Mouse (Mus musculus) CD8-positive naive resting alpha-beta T cell, adult 2 months (primary cell): ENCODE data around the gene Kcnk3.

Source experiments
- DNase-seq, 2 experiments: peaks; one replicate each; pipeline ENCODE4 v3.0.0; 2022; ENCODE audit warnings: low read depth in 2 of 2, low spot score in 2 of 2

Kcnk3 gene

DNA sequence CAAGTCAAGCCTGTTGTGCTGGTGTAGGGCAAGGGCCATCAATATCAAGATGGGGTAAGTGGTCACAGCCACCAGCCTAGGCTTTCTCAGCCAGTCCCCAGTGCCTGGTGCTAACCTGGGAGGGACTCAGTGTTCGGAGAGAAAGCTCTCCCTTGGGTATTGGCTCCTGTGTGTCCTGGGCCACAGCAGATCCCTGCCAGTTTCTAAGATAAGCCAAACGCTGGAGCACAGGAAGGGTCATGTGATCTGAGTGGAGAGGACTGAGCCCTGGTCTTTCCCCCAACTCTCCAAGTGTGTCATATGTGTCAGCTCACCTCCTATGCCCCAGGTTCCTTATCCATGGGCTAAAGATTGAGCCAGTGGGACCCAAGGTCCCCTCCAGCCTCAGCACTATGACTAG is 869 bp upstream of the Kcnk3 start:
- no peak for DNase-seq

DNA sequence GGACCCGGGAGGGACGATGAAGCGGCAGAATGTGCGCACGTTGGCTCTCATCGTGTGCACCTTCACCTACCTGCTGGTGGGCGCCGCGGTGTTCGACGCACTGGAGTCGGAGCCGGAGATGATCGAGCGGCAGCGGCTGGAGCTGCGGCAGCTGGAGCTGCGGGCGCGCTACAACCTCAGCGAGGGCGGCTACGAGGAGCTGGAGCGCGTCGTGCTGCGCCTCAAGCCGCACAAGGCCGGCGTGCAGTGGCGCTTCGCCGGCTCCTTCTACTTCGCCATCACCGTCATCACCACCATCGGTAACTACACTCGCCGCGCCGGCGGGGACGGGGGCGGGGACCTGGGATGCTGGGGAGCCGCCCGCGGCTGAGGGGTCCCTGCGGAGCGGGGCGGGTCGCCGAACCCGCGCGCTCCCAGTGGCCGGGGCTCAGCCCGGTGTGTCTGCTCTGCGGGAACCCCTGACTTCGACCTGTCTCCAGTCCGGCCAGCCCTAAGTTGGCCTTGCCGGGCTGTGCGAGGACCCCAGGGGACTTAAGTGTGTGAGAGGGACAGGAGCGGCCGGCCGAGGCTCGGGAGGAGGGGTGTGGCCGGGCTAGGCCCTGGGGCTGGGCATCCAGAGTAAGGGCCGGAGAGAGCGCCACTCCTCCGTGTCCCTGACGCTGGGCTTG is 465 bp downstream of the Kcnk3 start:
- DNase-seq = no peak

DNA sequence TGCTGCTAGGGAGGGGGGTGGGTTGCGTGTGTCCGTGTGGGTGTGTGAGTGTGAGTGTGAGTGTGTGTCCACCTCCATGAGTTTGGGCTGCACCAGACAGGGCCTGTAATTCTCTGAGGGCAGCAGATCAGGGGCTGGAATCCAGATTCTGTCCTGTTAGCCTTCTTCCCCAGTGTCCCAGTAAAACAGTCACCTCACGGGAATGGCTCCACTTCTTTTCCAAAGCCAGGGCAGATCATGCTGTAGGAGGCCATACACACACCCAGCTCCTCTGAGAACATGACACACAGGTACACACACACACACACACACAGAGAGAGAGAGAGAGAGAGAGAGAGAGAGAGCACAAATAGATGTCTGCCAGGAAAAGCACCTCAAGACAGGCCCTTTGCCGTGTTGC is 1.1 kb downstream of the Kcnk3 start:
- no peak for DNase-seq

DNA sequence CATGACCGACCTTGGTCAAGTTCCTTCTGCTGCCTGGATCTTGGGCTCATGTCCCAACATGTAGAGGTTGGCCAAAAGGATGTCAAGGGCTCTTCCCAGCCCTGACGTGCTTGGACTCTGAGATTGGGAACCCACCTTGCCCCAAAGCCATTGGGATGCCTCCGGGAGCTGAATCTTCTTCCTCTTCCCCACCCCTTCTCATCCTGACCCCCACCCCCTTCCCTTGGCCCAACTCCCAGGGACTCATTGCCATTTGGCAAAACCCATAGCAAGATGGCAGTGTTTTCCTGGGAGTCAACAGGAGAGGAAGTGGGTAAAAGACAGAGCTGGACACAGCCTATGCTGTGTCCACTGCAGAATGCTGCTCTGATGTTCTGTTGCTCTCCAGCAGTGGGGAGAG is 1.6 kb downstream of the Kcnk3 start:
- DNase-seq = no peak

DNA sequence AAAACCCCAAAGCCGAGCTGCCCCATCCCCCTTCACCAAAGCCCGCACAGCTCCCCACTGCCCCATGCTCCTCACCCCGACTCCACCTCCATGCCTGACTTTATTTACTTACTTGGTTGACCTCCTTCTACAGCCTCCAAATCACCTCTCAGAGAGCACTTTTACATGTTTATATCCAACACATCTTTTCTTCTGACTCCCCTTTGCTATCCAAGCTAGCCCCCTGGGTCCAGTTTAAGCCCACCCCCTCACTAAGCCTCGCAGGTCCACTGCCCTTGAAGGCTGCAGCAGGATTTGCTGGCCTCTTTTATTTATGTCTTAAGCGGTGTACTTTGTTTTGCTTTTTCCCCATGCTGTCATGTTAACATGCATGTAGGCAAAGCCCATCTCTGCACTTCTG is 2.3 kb downstream of the Kcnk3 start:
- no peak for DNase-seq

DNA sequence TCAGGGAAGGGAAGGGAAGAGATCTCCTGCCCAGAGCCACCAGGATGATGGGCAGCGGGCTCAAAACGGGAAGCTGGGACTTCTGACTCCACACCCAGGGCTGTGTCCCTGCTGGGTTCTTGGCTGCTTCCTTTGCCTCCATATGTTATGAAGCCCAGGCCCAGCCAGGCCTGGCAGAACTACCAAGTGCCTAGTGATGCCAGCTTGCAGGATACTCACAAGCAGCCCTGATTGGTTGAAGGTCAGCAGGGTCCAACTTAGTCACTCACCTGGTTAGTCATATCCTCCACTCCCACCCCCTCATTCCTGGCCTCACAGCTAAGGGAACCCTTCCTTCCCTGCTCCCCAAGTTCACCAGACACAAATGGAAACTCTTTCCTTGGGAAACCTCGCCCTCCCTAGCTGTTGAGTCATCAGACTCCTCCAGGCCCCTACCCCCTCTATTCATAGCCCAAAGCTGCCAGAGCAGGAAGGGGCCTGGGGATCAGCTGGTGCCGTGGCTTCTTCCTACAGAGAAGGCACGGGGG is 3.3 kb downstream of the Kcnk3 start:
- no peak for DNase-seq

- no peak for DNase-seq
Measured at GRCm38 (mm10) chr5:30591786-30592185, 3.8 kb downstream of the Kcnk3 start.

- DNase-seq = no peak
Measured at GRCm38 (mm10) chr5:30592279-30592980, 4.5 kb downstream of the Kcnk3 start.

DNA sequence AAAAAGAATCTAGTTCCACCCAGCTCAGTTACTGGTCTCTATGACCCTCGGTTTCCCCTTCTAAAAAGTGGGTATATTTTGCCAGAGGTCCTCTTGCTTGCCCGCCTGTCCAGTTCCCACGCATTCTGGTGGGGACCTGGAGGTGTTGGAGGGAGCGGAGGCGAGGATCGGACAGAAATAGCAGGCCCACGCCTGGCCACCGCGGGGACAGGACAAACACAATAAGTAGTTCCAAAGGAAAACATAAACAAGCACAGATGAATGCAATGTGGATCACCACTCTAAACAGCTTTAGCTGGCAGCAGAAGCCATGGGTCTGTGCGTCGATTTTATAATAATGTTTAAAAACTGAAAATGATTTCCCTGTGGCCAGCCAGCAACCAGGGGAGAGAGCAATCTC is 5.4 kb downstream of the Kcnk3 start:
- DNase-seq = no peak

DNA sequence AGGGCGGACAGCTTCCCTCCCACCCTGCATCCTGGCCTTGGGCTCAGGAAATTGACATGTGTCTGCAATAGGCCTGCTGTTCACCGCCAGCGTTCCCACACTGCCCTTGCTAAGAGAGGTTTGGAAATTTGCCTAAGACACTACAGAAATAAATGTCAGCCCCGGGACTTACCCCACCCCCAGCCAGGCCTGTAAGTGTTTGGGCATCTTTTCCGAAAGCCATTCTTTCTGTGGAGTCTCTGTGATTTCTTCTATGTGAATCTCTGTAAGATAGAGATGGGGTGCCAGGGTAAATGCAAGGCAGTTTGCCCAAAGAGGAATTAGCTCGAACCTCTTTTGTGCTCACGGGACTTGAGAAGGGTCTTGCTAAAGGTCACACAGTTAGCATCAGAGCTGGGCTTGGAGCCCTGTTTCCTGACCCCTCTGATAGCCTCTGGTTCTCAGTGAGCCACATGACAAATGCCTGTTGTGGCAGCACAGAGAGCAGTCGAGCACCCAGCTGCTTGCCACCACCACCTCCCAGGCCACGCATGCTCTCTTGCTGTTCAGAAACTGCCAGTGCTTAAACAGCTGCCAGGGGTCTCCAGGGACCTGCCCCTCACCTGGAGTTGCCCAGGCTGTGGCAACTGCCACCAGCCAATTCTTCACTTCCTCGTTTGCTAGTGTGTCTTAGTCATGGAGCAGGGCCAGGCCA is 6.0 kb downstream of the Kcnk3 start:
- DNase-seq = no peak

- DNase-seq = no peak
Measured at GRCm38 (mm10) chr5:30594953-30595560, 7.1 kb downstream of the Kcnk3 start.

GRCm38 (mm10) chr5:30601397-30601796 is 13.4 kb downstream of the Kcnk3 start:
- no peak for DNase-seq

DNA sequence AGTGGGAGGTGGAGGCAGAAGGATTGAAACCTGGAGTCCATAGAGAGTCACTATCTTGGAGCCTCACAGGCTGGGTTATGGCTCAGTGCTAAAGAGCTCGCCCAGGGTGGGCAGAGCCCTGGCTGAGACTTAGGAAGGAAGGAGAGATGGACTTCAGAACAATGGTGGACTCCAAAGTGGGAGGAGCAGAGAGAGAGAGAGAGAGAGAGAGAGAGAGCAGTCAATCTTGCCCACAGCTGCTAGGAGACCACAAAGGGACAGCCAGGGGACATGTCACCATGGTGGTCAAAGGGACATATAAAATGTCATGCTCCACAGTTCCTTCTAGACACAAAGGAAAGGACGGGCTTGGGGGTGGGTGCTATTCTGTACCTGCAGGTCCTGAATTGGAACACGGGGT is 15.3 kb downstream of the Kcnk3 start:
- DNase-seq = no peak

GRCm38 (mm10) chr5:30603926-30604325 is 16.0 kb downstream of the Kcnk3 start:
- DNase-seq = no peak

DNA sequence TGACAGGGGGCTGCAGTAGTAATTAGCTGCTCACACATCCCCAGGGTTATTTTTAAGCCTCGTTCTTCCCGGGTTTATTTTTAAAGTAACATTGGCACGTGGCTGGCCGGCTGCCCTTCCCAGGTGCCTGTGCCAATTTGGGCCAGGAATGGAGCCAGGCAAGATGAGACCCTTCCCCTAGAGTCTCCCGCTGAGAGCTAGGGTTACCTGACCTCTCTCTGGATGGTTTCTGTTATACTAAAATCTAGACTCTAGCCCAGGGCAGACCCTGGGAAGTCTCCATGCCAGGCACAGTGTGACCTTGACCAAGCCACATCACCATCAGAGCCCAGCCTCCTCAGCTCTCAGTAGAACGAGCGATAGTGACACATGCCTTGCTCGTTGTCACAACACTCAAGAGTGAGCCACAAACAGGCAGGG is 16.8 kb downstream of the Kcnk3 start:
- DNase-seq = no peak

DNA sequence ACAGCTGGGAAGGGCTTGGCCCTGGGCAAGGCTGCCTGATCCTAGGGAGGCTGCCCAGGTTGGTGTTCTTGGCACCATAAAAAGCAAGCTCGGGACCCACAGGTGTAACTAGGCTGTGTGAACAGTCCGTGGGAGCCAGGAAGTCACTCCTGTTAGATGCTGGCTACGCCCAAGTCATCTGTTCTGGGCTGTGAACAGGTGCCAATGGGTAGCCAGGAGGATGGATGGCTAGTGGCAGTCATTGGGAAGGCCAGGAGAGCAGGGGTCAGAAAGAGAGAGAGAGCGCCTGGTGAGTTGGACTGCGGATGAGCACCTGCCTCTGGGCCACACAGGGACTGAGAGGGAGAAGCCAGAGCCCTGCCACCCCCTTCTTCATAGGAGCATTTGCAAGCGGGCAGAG is 17.7 kb downstream of the Kcnk3 start:
- no peak for DNase-seq

DNA sequence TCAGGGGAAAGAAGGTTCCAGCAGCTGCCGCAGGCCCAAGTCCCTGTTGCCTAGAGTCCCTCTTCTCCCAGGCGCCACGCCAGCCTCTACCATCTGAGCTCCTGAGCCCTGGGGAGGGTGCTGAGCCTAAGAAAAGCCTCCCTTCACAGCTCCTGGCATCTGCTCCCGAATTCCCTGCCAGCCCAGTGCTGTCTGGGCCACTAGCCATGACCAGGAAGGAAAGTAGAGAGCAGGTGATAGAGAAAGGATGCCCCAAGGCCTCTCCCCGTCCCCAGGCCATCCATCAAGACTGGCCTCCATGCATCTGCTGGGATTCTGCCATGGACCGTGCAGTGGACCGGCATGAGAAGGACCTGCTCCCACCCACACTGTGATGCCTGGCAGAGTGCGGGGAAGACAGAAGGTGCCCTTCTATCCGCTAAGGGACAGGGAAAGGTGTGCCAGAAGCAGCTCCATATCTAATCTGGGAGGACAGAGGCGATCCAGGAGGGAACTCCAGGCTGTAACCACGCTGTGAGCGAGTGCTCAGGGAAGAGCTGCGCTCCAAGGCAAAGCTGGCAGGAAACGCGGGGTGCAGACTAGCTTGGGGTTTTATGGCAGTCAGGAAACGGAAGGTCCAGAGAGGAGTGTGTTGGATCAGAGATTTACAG is 18.6 kb downstream of the Kcnk3 start:
- no peak for DNase-seq

DNA sequence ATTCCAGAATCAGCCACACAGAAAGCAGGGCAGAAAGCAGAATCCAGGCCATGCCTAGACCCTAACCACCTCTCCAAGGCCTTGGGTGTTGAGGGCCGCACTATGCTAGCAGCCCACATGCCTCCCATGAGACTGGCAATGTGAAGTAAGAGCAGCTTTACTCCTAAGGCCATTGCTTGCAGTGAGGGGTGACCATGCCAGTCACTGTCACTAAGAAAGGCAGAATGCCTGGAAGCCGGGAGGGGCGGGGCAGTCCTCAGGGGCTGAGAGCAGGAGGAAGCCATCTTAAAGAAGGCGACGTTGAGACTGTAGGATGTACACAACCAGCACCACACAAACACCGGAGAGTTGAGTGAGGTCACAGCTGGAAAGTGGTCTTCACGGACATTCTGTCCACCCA is 21.1 kb downstream of the Kcnk3 start:
- DNase-seq = no peak

- DNase-seq = no peak
Measured at GRCm38 (mm10) chr5:30609918-30610645, 22.1 kb downstream of the Kcnk3 start.

- no peak for DNase-seq
Measured at GRCm38 (mm10) chr5:30611091-30611490, 23.1 kb downstream of the Kcnk3 start.

- no peak for DNase-seq
Measured at GRCm38 (mm10) chr5:30611689-30612088, 23.7 kb downstream of the Kcnk3 start.
